Mouse (Mus musculus): ENCODE data around the gene Col11a2.
A peak's percentile ranks its signal among the peaks of the same experiment; 100 is the strongest.

Col11a2 gene

DNA sequence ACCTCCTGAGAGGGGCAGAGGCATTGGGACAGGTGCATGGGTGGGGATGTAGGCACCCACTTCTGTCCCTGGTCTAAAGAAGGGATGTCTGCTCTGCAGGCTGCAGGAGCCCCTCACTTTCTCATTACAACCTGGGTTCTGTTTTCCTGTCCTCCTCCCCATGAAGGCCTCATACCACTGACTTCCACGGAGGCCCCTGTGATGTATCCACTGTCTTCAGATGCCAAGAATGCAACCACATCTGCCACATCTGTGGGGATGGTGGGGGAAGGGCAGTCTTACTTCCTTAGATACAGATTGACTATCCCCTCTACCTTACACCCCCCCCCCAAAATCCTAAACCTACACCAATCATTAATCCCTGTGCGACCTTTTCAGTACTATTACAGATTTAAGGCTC lies 13.0 kb upstream of the Col11a2 start:
- no peak for DNase-seq (ENCODE audit: low spot score)

DNA sequence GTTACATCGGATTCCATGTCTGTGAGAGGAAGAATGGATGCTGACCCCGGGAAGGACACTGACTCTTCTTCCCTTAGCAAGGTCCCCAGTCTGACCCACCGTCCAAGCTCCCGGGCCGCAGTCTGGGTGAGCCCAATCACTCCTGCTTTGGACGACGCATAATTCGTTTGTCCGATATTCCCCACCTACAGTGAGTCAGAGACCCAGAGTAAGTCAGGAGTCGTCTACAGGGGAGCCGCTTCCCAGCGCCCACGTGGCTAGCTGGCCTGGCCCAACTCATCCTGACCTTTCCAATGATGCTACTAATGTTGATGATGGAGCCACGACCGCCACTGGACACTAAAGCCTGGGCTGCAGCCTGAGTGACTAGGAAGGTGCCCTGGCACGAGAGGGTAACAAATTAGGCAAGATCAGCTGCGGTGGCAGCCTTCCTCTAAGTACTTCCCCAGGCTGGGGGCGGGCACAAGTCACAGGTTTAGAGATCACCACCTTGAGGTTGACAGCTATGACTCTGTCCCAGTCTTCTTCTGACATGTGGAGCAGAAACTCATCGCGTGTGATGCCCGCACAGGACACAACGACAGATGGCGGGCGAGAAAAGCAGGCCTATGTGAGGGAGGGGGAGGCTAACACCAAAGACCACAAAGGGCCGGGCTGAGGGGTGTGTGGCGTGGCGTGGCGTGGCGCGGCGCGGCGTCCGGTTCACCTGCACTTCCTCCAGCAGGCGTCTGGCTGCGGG lies 12.2 kb upstream of the Col11a2 start:
- DNase-seq (ENCODE audit: low spot score) = no peak

- peak; percentile 92 for DNase-seq (ENCODE audit: low spot score)
Observed at GRCm38 (mm10) chr17:34027656-34028223, 11.5 kb upstream of the Col11a2 start, which contains the start of gene H2-Ke6. Gene H2-Ke6, minus strand, starts transcription at chr17:34028060.

GRCm38 (mm10) chr17:34028501-34029149 lies 10.6 kb upstream of the Col11a2 start:
- DNase-seq (ENCODE audit: low spot score) = no peak

GRCm38 (mm10) chr17:34029150-34029889 lies 9.9 kb upstream of the Col11a2 start:
- DNase-seq (ENCODE audit: low spot score) = peak; percentile 2

DNA sequence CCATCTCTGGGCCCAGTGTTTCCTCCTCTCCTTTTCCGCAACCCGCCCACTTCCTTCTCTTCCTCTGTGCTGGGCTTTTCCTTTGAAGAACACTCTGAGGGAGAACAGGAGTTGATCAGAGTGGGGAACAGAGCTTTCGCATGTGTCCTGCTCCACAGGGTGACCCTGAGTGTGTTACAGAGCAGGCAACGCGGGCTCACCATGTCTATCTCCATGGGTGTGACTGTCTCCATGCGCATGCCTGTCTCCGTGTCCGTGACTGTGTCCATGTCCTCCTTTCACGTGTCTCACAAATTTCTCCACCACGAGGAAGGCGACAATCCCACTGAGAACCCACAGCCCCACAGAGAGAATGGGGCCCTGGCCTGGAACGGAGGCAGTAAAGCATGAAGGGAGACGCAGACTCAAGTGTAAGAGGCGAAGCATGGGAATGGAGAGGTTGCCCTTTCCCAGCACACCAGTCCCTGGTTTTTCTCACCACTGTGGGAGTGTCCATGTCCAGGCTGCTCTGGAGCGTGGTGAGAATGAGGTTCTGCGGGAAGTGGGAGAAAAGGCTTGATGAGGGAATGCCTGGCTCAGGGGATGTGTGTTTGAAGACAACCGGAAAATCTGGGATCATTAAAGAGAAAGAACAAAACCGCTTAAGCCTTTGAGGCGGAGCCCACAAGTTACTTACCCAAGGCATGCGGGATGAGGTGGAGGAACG lies 9.2 kb upstream of the Col11a2 start:
- no peak for DNase-seq (ENCODE audit: low spot score)

- no peak for DNase-seq (ENCODE audit: low spot score)
Observed at GRCm38 (mm10) chr17:34030861-34031326, 8.3 kb upstream of the Col11a2 start.

DNA sequence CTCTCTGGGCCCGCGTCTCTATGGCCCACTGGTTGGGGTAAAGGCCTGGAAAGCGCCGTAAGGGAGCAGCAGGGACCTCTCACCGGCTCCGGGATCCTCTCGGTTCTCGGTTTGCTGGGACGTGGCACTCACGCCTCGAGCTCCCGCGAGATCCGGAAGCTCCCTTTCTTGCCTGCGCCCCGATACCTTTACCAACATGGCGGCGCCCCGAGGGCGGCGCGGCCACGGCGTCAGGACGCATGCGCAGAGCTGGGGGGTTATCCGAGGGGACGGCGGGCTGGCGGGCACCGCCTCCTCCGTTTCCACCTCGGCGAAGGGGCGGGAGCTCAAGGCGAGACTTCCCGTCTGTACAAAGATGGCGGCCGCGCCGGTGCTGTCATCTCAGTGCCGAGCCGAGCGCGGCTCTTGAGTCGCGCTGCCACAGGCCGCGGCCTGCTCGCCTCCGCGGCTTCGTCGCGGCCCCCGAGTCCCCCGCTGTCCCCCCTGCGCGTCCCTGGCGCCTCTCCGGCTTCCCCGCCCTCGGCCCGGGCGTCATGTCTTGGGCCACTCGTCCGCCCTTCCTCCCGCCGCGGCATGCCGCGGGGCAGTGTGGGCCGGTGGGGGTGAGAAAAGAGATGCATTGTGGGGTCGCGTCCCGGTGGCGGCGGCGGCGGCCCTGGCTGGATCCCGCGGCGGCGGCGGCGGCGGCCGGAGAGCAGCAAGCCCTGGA lies 7.6 kb upstream of the Col11a2 start, which contains the start of the genes Slc39a7 and Rxrb:
Gene Slc39a7, minus strand, starts transcription at position 218 of the 709 bp plus-strand sequence.
Gene Rxrb, plus strand, starts transcription at position 348 of the 709 bp plus-strand sequence.
- peak; percentile 98 for DNase-seq (ENCODE audit: low spot score)

DNA sequence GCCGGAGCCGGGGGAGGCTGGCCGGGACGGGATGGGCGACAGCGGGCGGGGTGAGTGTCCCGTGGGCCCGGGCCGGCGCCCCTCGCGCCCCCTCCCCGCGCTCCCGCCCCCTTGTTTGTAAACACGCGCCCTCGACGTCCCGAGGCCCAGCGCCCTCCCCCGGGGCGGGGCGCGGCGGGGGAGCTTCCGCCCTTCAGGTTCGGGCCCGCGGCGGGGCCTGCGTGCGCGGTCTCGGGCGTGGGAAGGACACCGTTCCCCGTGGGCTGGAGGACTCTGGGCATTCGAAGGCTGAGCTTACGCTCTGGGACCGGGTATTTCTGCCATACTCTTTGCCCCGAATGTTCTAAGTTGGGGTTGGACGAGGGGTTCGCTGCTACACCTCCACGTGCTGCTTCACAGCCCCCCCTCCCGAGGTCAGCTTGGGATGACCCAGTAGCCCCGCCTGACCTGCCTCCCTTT lies 7.0 kb upstream of the Col11a2 start:
- DNase-seq (ENCODE audit: low spot score) = peak; percentile 73

- DNase-seq (ENCODE audit: low spot score) = no peak
Observed at GRCm38 (mm10) chr17:34032806-34033205, 6.4 kb upstream of the Col11a2 start.

DNA sequence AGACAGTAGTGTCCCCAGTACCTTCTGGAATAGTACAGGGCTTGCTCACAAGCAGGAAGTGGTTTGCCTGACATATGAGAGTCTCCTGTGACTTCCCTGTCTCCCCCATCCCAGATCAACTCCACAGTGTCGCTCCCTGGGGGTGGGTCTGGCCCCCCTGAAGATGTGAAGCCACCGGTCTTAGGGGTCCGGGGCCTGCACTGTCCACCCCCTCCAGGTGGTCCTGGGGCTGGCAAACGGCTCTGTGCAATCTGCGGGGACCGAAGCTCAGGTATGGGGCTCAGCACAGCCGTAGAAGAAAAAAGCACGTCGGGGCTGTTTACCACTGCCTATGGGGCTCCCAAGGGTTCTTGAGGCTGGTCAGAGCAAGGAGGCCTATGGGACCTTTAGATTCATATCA lies 5.8 kb upstream of the Col11a2 start:
- DNase-seq (ENCODE audit: low spot score) = no peak

DNA sequence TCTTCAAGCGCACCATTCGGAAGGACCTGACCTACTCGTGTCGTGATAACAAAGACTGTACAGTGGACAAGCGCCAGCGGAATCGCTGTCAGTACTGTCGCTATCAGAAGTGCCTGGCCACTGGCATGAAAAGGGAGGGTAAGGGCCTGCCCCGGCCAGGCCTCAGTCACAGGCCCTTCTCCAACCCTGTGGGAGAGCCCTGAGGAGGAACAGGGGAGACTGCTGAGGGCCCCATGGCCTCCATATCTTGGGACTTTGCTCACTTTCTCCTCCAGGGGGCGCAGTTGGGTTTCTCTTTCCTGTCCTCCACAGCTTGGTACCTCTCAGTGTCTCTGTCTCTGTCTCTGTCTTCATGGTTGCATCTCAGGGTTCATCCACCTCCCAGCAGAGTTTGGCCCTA lies 5.2 kb upstream of the Col11a2 start:
- peak; percentile 65 for DNase-seq (ENCODE audit: low spot score)

DNA sequence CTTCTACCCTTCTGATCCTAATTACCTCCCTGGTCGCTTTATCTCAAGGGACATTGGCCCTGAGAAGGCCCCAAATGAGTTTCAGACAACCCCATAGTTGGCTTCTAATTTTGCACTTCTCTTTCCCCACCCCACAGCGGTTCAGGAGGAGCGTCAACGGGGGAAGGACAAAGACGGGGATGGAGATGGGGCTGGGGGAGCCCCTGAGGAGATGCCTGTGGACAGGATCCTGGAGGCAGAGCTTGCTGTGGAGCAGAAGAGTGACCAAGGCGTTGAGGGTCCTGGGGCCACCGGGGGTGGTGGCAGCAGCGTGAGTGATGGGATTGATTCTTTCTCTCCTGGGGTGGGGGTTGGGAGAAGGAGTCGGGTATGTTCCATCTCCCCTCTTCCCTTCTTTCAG lies 3.7 kb upstream of the Col11a2 start:
- DNase-seq (ENCODE audit: low spot score) = no peak

DNA sequence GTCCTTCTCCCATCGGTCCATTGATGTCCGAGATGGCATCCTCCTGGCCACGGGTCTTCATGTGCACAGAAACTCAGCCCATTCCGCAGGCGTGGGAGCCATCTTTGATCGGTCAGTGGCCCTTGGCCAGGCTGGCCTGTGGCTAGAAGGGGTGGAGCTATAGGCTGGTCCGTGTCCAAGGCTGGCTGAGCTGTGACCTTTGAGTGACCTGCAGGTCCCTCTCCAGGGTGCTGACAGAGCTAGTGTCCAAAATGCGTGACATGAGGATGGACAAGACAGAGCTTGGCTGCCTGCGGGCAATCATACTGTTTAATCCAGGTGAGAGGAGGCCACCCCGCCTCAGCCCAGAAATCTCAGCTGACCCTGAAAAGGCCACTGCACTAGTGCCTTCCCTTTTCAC lies 2.6 kb upstream of the Col11a2 start:
- DNase-seq (ENCODE audit: low spot score) = no peak

GRCm38 (mm10) chr17:34037241-34037640 lies 2.0 kb upstream of the Col11a2 start:
- no peak for DNase-seq (ENCODE audit: low spot score)

GRCm38 (mm10) chr17:34038440-34038839 lies 797 bp upstream of the Col11a2 start:
- no peak for DNase-seq (ENCODE audit: low spot score)

- no peak for DNase-seq (ENCODE audit: low spot score)
Observed at GRCm38 (mm10) chr17:34039562-34040450, 569 bp downstream of the Col11a2 start.

DNA sequence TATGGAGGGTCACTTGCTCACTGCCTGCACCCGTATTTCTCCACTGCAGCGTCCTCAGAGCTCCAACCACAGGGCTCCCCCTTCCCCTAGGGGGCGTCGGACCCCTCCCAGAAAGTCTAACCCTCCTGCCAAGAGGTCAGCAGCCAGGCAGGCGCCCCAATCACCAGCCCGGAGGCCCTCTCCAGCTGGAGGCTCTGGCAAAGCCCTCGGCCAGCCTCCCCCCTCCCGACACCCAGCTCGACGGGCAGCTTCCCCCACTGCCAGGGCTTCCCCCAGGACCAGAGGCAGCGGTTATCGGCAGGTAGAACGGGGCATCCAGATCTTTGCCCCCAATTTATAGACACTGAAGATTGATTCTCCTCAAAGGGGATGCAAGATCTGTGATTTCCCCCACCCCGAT lies 6.7 kb downstream of the Col11a2 start:
- DNase-seq (ENCODE audit: low spot score) = no peak

DNA sequence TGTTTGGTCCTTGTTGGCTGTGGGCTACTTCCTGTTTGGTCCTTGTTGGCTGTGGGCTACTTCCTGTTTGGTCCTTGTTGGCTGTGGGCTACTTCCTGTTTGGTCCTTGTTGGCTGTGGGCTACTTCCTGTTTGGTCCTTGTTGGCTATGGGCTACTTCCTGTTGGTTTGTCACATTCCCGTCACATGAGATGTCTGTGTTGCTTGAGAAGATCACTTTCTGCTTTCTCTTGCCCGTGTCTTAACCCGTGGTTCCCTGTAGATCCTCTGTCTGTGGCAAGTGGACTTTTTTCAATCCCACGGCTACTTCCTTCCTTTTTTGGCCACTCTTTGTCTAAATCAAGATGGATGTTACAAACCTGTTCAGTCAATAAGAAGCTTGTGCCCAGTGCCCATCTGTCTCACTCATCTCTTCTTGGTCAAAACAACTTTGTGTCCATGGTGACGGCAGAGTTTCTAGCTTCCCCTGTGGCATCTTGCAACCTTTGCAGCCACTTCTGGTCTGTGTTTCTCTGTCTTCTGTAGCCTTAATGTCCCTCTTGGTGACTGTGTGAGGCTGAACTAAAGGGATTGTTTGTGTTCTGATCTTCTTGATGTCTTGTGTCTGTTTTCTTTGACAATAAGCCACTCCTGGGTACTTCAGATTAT lies 8.3 kb downstream of the Col11a2 start:
- DNase-seq (ENCODE audit: low spot score) = no peak

Measured in urinary bladder, postnatal 14 days (tissue).